Mouse (Mus musculus) neutrophil, adult 65 days (primary cell): Measurements from ENCODE around the gene Cabp7. TPM values are rescaled to one million over a fixed set of nuclear protein-coding genes. Genes with fewer than 3 reads are reported as not detected.

Experiments
- total RNA-seq: library from RNA; stranded (reverse); gene quantifications from 2 replicates; pipeline ENCODE4 v1.2.4, GENCODE M21; 2023

The Cabp7 gene
- not detected in 2 replicates for total RNA-seq

GRCm38 (mm10) chr11:4746733-4747132 lies at the start of gene Cabp7:
Gene Cabp7 (minus strand): TSS chr11:4746778.

GRCm38 (mm10) chr11:4704072-4704964 lies 42.3 kb downstream of the Cabp7 start, which contains the start of the genes Uqcr10 and Zmat5:
Gene Uqcr10 (minus strand): TSS chr11:4704342.
Gene Zmat5 (plus strand): TSS chr11:4704678.

Other genes starting within 250 kb of the Cabp7 start
- 158 and 192 TPM in 2 replicates for gene Mtmr3, start 151.9 kb downstream of the Cabp7 start, total RNA-seq
- gene Gm11032, start 126.7 kb downstream of the Cabp7 start, total RNA-seq = not detected in 2 replicates
- gene Ascc2, start 109.0 kb downstream of the Cabp7 start, total RNA-seq = 14.5 and 18.5 TPM in 2 replicates
- gene Uqcr10, start 42.4 kb downstream of the Cabp7 start, total RNA-seq = 96.3 and 118 TPM in 2 replicates
- gene Zmat5, start 42.1 kb downstream of the Cabp7 start, total RNA-seq = 15.2 and 17.8 TPM in 2 replicates
- 17.6 and 21.6 TPM in 2 replicates for gene Nf2, start 102.8 kb upstream of the Cabp7 start, total RNA-seq
- 1.6 and 3.4 TPM in 2 replicates for gene Nipsnap1, start 127.2 kb upstream of the Cabp7 start, total RNA-seq
- gene Thoc5, start 148.5 kb upstream of the Cabp7 start, total RNA-seq = 10.7 and 13.2 TPM in 2 replicates
- gene Nefh, start 201.3 kb upstream of the Cabp7 start, total RNA-seq = not detected in 2 replicates
- gene Ap1b1, start 240.0 kb upstream of the Cabp7 start, total RNA-seq = 35.4 and 42.3 TPM in 2 replicates